Mouse (Mus musculus): ENCODE measurements at regions not wholly inside any gene's neighbourhood (a gene's known extent, or its start where the extent isn't known, plus 50 kb on each side); places are given as distances from the start of the nearest gene placed in this dataset.
A peak's percentile ranks its signal among the peaks of the same experiment; 100 is the strongest.
"Not testable (repeated sequence)": the region's sequence is repeated elsewhere in the genome, so short reads cannot be mapped to it uniquely, and the experiment has no call there.

DNA sequence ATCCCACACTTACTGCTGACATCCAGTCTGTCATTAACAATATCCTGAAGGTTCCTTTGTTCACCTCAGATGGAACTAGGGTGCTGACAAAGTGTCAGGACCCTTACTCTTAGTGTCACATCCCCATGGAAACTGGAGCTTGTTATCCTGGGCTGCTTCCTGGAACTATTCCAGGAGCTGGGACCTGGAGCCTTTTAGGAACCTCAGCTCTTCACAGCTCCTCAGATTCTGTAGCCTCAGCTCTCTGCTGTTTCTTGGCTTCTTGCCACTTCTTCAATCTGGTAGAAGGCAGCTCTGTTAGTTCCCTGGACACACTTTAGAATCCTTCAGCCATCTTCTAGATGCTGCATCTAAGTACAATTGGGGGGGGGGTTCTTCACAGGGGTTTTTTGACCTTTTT lies 157.3 kb upstream of the Slc13a1 start:
- Histone ChIP-seq H3K27me3 (no peaks in the 10 kb centered on the region), H3K4me2 (no peak overlapping the region), H3K9me3 (no peaks in the 10 kb centered on the region), H3K4me3 (replicated peaks) (no peak overlapping the region), H3K4me1 (replicated peaks) (no peaks in the 10 kb centered on the region), H3K36me3 (no peaks in the 10 kb centered on the region), H3K27ac (0 out of 2 replicates have a peak overlapping the region, but pooled peaks have one; percentile 5), H3K9ac (replicated peaks) (no peak overlapping the region)
- ATAC-seq (ENCODE audit: insufficient number of reproducible peaks, insufficient read depth, low FRiP score, low TSS enrichment, low read depth) = no peak

DNA sequence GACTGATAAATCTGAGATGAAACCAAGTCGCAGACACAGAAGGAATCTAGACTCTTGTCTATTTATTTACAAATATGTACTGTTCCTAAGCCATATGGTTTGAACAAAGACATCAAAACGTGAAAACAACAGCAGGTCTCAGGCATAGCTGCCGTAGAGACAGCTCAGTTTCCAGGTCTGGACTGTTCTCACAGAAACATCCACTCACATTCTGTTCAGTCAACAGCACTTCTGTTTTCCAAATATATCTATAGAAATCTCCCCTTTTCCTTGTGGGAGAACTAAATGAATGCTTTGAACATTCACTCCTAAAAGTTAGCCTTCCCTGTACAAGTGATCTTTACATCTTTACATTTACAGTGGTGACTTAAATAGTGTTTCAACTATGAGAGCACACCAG lies 156.8 kb upstream of the Slc13a1 start:
- Histone ChIP-seq H3K9ac (replicated peaks) (no peak overlapping the region), H3K27me3 (no peaks in the 10 kb centered on the region), H3K27ac (no peak overlapping the region), H3K4me1 (replicated peaks) (no peaks in the 10 kb centered on the region), H3K9me3 (no peaks in the 10 kb centered on the region), H3K4me3 (replicated peaks) (no peak overlapping the region), H3K4me2 (no peak overlapping the region), H3K36me3 (no peaks in the 10 kb centered on the region)
- WGBS = 72% methylated on average over 3 of the region's 3 CpGs
- ATAC-seq (ENCODE audit: insufficient number of reproducible peaks, insufficient read depth, low FRiP score, low TSS enrichment, low read depth) = no peak

DNA sequence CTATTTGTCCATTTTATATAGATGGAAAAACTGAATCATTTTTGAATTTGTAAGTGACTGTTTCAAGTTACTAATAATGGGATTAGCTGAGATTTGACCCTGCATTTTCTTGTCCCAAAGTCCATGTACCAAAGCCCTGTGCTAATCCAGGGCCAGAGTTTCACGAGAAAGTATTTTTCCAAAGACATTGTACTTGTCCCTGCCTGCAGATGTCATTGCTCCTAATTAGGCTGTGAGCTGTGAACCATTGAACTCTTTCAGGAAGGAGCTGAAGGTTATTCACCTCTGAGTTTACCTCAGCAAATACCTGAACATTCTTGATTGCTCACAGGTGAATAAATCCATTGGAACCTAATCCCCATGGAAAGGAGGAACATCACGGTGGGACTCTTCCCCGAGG lies 154.5 kb upstream of the Slc13a1 start:
- Histone ChIP-seq H3K4me1 (replicated peaks) (no peaks in the 10 kb centered on the region), H3K9ac (replicated peaks) (no peak overlapping the region), H3K36me3 (no peaks in the 10 kb centered on the region), H3K4me3 (replicated peaks) (no peak overlapping the region), H3K27me3 (no peaks in the 10 kb centered on the region), H3K27ac (no peak overlapping the region), H3K4me2 (no peak overlapping the region), H3K9me3 (no peaks in the 10 kb centered on the region)
- 83% methylated on average over 3 of the region's 3 CpGs for WGBS
- no peak for ATAC-seq (ENCODE audit: insufficient number of reproducible peaks, insufficient read depth, low FRiP score, low TSS enrichment, low read depth)

DNA sequence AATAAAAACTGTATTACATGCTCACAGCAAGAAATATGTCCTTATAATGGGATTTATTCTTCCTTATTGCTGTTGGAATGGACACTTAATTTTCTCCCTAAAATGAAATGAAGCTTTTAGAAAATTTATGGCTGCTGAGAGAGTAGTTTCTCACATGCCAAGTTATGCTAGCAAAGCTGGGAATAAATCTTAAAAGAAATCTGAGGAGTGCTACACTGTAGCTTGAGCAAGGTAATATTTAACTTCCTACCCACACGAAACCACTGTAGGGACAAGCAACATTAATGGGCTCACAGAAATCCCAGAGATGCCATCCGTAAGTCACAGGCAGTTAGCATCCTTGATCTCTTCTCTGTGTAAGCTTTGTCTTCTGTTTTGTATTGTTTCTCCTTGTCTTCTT lies 151.0 kb upstream of the Slc13a1 start:
- no peak overlapping the region for H3K4me2 ChIP-seq
- H3K36me3 ChIP-seq = no peaks in the 10 kb centered on the region
- H3K4me1 ChIP-seq (replicated peaks) = no peaks in the 10 kb centered on the region
- no peak overlapping the region for H3K27ac ChIP-seq
- H3K27me3 ChIP-seq = no peaks in the 10 kb centered on the region
- no peaks in the 10 kb centered on the region for H3K9me3 ChIP-seq
- no peak overlapping the region for H3K4me3 ChIP-seq (replicated peaks)
- H3K9ac ChIP-seq (replicated peaks) = no peak overlapping the region
- WGBS = 79% methylated on average over 2 of the region's 2 CpGs
- ATAC-seq (ENCODE audit: insufficient number of reproducible peaks, insufficient read depth, low FRiP score, low TSS enrichment, low read depth) = no peak

DNA sequence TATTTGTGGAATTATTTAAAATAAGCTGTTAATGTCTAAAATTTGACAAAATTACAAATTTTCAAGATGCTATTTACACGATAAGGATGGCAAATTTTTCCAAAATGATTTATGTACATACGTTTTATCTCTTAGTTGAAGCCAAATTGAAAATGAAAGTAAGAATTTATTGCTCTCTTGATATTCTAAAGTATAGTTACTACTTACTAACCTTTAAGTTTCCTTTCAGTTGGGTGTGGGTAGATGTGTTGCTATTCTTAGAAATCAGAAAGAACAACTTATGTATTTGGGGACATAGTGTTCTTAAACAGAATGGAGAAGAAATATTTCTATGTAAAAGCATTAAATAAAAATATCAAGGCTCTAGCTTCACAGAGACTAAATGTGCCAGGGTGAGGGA lies 142.8 kb upstream of the Slc13a1 start:
- H3K4me3 ChIP-seq (replicated peaks) = no peak overlapping the region
- no peak overlapping the region for H3K9ac ChIP-seq (replicated peaks)
- no peaks in the 10 kb centered on the region for H3K36me3 ChIP-seq
- no peak overlapping the region for H3K27ac ChIP-seq
- H3K27me3 ChIP-seq = no peaks in the 10 kb centered on the region
- H3K4me2 ChIP-seq = no peak overlapping the region
- H3K4me1 ChIP-seq (replicated peaks) = no peaks in the 10 kb centered on the region
- H3K9me3 ChIP-seq = no peaks in the 10 kb centered on the region
- 88% methylated on average over 2 of the region's 2 CpGs for WGBS
- no peak for ATAC-seq (ENCODE audit: insufficient number of reproducible peaks, insufficient read depth, low FRiP score, low TSS enrichment, low read depth)

DNA sequence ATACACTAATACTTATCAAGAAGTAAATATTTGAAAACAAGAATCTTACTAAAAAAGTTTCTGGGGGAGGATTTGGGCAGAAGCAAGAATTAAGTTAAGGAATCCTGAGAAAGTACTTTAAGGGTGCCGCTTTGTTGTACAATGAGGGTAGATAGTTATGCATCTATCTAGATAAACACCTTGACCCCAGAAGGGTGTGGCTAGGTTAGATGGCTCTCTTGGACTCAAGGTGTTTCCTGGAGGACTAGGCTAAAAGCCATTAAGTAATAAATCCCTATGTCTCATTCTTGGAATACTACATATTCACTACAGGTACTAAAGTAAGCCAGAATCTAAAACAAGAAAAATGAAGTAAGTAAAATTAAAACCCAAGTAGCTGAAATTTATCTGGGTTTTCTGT lies 141.9 kb upstream of the Slc13a1 start:
- H3K27me3 ChIP-seq = no peaks in the 10 kb centered on the region
- no peak overlapping the region for H3K4me3 ChIP-seq (replicated peaks)
- H3K36me3 ChIP-seq = no peaks in the 10 kb centered on the region
- no peaks in the 10 kb centered on the region for H3K9me3 ChIP-seq
- no peaks in the 10 kb centered on the region for H3K4me1 ChIP-seq (replicated peaks)
- no peak overlapping the region for H3K27ac ChIP-seq
- no peak overlapping the region for H3K4me2 ChIP-seq
- no peak overlapping the region for H3K9ac ChIP-seq (replicated peaks)
- 89% methylated on average over 1 of the region's 1 CpGs for WGBS
- ATAC-seq (ENCODE audit: insufficient number of reproducible peaks, insufficient read depth, low FRiP score, low TSS enrichment, low read depth) = no peak

DNA sequence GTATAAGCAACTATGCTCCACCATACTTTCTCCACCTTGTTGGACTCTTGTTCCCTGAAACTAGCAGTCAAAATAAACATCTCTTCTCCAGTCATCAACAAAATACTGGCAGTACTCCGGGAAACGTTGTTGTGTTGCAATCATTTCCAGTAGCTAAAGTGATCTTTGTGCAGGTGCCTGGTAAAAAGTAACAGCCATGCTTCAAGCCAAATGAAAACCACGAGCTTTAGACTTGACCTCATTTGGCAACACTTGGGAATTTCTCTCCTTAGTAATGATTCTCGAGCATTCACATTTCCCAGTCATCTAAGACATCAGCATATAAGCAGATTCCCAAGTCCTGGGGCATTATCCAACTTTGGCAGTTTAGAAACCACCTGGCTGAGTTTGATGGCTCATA lies 133.8 kb upstream of the Slc13a1 start:
- no peak overlapping the region for H3K4me2 ChIP-seq
- H3K9ac ChIP-seq (replicated peaks) = no peak overlapping the region
- no peaks in the 10 kb centered on the region for H3K36me3 ChIP-seq
- H3K27ac ChIP-seq = no peak overlapping the region
- no peak for ATAC-seq (ENCODE audit: insufficient number of reproducible peaks, insufficient read depth, low FRiP score, low TSS enrichment, low read depth)
- H3K4me1 ChIP-seq (replicated peaks) = no peaks in the 10 kb centered on the region
- no peak overlapping the region for H3K4me3 ChIP-seq (replicated peaks)
- WGBS = 82% methylated on average over 4 of the region's 4 CpGs
- H3K27me3 ChIP-seq = no peaks in the 10 kb centered on the region
- H3K9me3 ChIP-seq = no peaks in the 10 kb centered on the region

DNA sequence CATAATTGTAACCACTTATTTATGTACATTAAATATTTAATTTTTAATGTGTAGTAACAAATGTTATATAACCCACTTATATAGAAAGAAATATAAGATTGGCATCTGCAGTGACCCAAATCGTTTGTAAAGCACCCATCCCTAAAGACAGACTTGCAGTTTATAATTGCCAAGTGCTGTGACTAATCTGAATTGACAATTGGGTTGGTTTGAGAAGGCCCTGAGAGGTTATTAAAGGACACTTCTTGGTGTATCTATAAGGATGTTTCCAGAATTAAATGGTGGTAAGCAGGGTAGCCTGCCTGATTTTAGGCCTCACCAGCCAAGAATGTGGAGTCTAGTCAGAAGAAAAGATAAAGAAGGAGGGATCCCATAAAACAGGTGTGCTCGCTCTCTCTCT lies 133.3 kb upstream of the Slc13a1 start:
- Histone ChIP-seq H3K4me3 (replicated peaks) (no peak overlapping the region), H3K36me3 (no peaks in the 10 kb centered on the region), H3K9ac (replicated peaks) (no peak overlapping the region), H3K4me2 (no peak overlapping the region), H3K27me3 (no peaks in the 10 kb centered on the region), H3K4me1 (replicated peaks) (no peaks in the 10 kb centered on the region), H3K9me3 (no peaks in the 10 kb centered on the region), H3K27ac (no peak overlapping the region)
- 65% methylated on average over 1 of the region's 2 CpGs for WGBS
- ATAC-seq (ENCODE audit: insufficient number of reproducible peaks, insufficient read depth, low FRiP score, low TSS enrichment, low read depth) = no peak

DNA sequence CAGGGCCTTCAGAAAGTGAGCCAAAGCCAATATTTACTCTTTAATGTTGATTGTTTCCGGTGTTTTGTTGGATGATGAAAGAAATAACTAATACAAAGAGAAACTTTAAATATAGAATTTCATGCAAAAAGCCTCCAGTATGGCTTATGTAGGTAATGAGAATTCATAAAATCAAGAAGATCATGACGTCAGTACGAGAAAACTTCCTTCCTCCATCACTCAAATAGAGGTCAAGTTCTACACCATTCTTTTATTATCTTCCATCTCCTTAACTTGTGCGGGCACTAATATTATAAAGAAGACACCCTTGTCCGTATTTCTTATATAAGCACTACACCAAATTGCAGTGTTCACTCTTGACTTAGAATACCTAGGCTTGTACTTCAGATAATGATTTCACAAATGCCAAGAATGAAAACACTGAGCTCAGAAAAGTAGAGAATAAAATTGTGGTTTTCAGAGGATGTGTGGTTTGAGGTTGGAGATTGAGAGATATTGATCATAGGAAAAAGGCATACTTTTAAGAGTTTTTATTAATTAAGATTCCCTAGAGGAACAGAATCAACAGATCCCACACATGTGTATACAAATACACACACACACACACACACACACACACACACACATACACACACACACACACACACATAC lies 130.8 kb upstream of the Slc13a1 start:
- Histone ChIP-seq H3K9ac (replicated peaks) (no peak overlapping the region), H3K27ac (no peak overlapping the region), H3K4me2 (no peak overlapping the region), H3K27me3 (no peaks in the 10 kb centered on the region), H3K9me3 (no peaks in the 10 kb centered on the region), H3K36me3 (no peaks in the 10 kb centered on the region), H3K4me1 (replicated peaks) (no peaks in the 10 kb centered on the region), H3K4me3 (replicated peaks) (no peak overlapping the region)
- WGBS = 92% methylated on average over 5 of the region's 5 CpGs
- ATAC-seq (ENCODE audit: insufficient number of reproducible peaks, insufficient read depth, low FRiP score, low TSS enrichment, low read depth) = no peak

DNA sequence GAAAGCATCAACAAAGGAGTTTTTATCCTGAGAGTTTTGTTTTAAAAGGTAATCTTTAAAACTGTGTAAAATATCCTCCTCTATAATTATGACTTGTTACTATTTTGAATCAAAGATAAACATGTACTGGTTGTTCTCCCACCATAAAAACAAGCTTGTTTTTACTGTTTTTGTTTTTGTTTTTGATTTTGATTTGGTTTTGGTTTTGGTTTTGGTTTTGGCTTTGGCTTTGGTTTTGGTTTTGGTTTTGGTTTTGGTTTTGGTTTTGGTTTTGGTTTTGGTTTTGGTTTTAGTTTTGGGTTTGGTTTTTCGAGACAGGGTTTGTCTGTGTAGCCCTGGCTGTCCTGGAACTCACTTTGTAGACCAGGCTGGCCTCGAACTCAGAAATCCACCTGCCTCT lies 120.9 kb upstream of the Slc13a1 start:
- H3K27me3 ChIP-seq; H3K4me2 ChIP-seq; H3K27ac ChIP-seq; H3K4me3 ChIP-seq (replicated peaks); H3K36me3 ChIP-seq; ATAC-seq (ENCODE audit: insufficient number of reproducible peaks, insufficient read depth, low FRiP score, low TSS enrichment, low read depth); H3K9me3 ChIP-seq; H3K4me1 ChIP-seq (replicated peaks); H3K9ac ChIP-seq (replicated peaks): not testable (repeated sequence)
- WGBS = 93% methylated on average over 2 of the region's 2 CpGs

DNA sequence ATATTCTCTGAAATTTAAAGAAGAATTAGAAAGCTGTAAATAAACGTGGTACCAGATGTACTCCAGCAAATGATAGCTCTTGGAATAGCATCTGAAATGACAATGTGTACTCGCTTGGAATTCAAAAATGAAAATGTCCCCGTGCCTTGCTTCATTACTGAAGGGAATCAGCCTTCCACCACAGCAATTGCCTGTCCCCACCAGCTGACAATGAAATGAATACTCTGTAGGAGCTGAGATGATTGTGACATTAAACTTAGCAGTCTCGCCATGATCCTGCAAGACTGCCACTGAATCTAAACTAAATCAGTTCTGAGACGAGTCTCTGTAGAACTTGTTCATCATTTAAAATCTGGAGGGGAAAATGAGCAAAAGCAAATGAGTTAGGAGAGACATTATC lies 104.9 kb upstream of the Slc13a1 start:
- H3K4me1 ChIP-seq (replicated peaks) = no peaks in the 10 kb centered on the region
- no peak overlapping the region for H3K27ac ChIP-seq
- ATAC-seq (ENCODE audit: insufficient number of reproducible peaks, insufficient read depth, low FRiP score, low TSS enrichment, low read depth) = no peak
- H3K36me3 ChIP-seq = no peaks in the 10 kb centered on the region
- no peaks in the 10 kb centered on the region for H3K9me3 ChIP-seq
- 81% methylated on average over 5 of the region's 5 CpGs for WGBS
- no peaks in the 10 kb centered on the region for H3K27me3 ChIP-seq
- no peak overlapping the region for H3K4me2 ChIP-seq
- H3K9ac ChIP-seq (replicated peaks) = no peak overlapping the region
- no peak overlapping the region for H3K4me3 ChIP-seq (replicated peaks)

DNA sequence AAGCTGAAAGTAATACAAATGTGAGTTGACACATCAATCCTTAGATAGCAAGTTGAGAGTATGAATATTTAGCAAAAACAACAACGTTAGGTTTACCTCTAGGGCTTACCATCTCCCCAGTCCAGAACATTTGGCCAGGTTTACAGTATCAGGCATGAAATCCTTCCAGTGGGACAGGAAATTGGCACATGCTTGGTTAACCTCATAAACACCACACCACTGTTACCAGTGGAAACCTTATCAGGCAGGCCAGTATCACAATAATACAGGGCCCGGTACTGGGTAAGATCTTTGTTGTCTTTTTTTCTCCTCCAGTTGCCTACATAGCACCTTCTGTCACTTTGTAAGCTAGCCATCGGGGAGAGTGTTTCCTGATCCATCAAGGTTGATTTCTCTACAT lies 101.7 kb upstream of the Slc13a1 start:
- H3K4me3 ChIP-seq (replicated peaks) = no peak overlapping the region
- H3K36me3 ChIP-seq = no peaks in the 10 kb centered on the region
- no peaks in the 10 kb centered on the region for H3K4me1 ChIP-seq (replicated peaks)
- no peak overlapping the region for H3K27ac ChIP-seq
- H3K4me2 ChIP-seq = no peak overlapping the region
- WGBS = 85% methylated on average over 3 of the region's 3 CpGs
- no peak overlapping the region for H3K9ac ChIP-seq (replicated peaks)
- H3K27me3 ChIP-seq = no peaks in the 10 kb centered on the region
- no peaks in the 10 kb centered on the region for H3K9me3 ChIP-seq
- ATAC-seq (ENCODE audit: insufficient number of reproducible peaks, insufficient read depth, low FRiP score, low TSS enrichment, low read depth) = no peak

All from limb, embryonic 12.5 days (tissue).